In the genomic region with DNA sequence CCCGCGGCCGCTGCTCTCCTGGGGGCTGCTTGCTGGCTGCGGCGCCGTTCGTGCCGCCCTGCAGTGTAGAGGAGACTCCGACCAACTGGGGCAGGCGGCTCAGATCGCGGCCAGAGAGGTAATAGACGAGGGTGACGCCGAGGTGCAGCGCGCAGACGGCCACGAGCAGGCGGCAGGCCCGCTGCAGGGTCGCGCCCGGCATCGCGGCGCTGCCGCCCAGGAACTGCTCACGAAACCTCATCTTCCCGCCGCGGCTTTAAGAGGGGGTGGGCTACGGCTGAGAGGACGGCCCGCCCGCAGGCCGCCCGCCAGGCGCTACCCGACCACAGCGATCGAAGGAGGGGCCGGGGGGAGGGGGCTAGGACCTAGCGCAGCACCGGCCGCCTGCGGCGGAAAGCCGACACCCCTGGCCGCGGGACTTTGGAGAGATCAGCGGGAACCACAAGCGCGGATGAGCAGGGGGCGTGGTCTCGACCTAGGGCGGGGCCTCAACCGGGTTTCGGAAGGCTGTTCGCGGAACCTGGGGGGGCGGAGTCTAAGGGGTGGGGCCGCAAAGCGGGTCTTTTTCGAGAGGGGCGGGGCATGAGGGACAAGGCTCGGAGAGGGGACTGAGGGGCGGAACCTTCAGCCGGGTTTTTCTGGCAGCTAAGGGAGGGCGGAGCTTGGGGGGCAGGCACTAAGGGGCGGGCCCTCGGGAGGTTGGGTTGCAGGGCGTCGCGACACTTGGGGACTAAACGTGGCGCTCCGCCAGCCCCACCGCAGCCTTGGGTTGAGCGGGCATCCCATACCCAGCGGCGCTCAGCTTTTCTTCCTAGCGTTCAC, we compare ENCODE assay signal across 8 mouse cellular contexts. TPM values are rescaled to one million over a fixed set of nuclear protein-coding genes. Genes with fewer than 3 reads are reported as not detected.
DNase-seq lines count a peak whose midpoint lies in the region; ATAC-seq lines count a peak whose summit lies in the region.

A gene (minus strand): TSS at position 441 of the 822 bp plus-strand sequence.

- intact Hi-C loops in gastrocnemius, postnatal 14 days (cut with DNase I; ENCODE audit: low total_unique reads), result no loop called here
- intact Hi-C loops in left cerebral cortex, postnatal 10 days (cut with DNase I), result loop anchor here (10.0 kb wide), 1 partner anchor 79 kb away; no protein-coding TSS in a partner anchor

- DNase-seq in adipocyte (ENCODE audit: low spot score), result peak; percentile 99
- DNase-seq in embryo, embryonic 10 days (ENCODE audit: low spot score), result peak; percentile 98
- DNase-seq in gastrocnemius, postnatal 14 days, result peak; percentile 100
- peak; percentile 93 to 99 for DNase-seq in left cerebral cortex, postnatal 10 days (ENCODE audit: extremely low spot score in 1 of 2, low spot score in 2 of 2)
- peak; percentile 89 for DNase-seq in right cerebral cortex, postnatal 25 days
- peak; percentile 99 to 100 for DNase-seq in urinary bladder, postnatal 4 days (ENCODE audit: low spot score in 2 of 2)

- peak; percentile 83 for ATAC-seq in inflammation-experienced regulatory T-cells, adult 6 months
- peak; percentile 78 for ATAC-seq in megakaryocyte-erythroid progenitor cell, adult 5-6 weeks (replicated peaks; ENCODE audit: low FRiP score, low TSS enrichment, poor library complexity, severe bottlenecking)

RNA-seq across cellular contexts. Expression of the gene that starts here (rescaled TPM):
- total RNA-seq in gastrocnemius, postnatal 14 days (2021), result 10 to 100 TPM; 36.3 to 38.8 TPM
- polyA plus RNA-seq in inflammation-experienced regulatory T-cells, adult 6 months (2017; shearing (Covaris generic)), result 10 to 100 TPM; 47.2 to 79.0 (median 56.0) TPM
- total RNA-seq in left cerebral cortex, postnatal 10 days (2021), result 1 to 10 TPM; 6.8 to 7.0 TPM
- total RNA-seq in megakaryocyte-erythroid progenitor cell, adult 5-6 weeks (2014; fragmentation: Nextera tagmentation), result 30.8 and 35.1 TPM in 2 replicates
- total RNA-seq in megakaryocyte-erythroid progenitor cell, adult 5-6 weeks (2017), result 14.4 and 20.5 TPM in 2 replicates

Comparison
In these comparisons a context has a peak if more than half of its experiments do, and no peak if none do; other contexts are left out.
1. Peak in every context shown above with its lines: DNase-seq and ATAC-seq.